Mouse (Mus musculus) cerebellum, adult 9-10 months (tissue): ENCODE measurements around the gene Kdelc2.

ENCODE experiments used
- DNase-seq: peaks from one replicate; pipeline ENCODE4 v3.0.0; 2022

Gene Kdelc2

DNA sequence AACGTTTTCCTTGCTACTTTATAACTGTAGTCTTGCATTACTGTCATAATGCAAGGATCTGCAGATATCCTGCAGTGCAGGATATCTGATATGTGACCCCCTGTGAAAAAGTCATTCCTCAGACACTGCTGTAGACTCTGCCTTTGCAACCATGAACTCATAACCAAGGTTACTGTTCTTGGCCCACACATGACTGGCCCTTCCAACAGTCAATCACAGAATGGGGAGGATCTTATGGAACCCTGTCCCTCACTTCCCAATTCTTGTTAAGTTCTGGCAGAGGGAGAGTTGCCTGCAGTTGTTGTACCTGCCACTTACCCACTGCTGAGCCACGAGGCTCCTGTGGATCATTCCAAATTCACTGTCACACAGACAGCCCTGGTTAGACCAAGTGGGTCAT lies 3.6 kb downstream of the Kdelc2 start:
- no peak for DNase-seq

DNA sequence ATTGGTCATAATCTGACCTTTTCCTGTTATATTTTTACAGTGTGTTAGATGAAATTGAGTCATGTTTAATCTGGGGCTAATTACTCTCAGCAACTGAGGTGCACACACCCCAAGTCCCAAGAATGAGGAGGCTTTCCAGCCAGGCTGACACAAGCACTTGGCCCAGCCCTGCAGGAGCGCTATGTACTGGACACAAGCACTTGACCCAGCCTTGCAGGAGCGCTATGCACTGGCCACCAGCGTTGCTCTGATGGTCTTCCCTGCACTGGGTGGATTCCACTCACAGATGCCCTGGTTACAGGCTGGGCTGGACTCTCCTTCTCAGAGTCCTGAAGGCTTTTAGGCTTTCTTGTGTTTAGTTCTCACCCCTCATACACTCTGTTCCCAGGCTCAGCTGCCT lies 5.3 kb downstream of the Kdelc2 start:
- no peak for DNase-seq

DNA sequence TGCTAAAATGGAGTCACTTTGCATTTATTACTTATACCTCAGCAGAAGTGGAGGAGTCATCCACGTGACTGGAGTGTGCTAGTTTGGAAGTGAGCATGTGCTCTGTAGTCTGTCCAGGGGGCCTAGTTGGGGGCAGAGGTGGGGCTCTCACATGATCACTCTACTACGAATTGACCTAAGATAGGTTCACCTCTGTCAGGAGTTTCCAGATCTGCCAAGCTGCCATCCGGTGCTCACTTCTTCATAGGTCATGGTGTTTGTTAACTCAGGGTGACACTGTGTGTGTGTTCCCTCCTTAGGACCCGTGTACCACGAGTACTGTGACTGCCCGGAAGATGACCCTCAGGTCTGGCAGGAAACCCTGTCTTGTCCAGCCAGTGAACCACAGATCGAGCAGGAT lies 6.3 kb downstream of the Kdelc2 start:
- no peak for DNase-seq

DNA sequence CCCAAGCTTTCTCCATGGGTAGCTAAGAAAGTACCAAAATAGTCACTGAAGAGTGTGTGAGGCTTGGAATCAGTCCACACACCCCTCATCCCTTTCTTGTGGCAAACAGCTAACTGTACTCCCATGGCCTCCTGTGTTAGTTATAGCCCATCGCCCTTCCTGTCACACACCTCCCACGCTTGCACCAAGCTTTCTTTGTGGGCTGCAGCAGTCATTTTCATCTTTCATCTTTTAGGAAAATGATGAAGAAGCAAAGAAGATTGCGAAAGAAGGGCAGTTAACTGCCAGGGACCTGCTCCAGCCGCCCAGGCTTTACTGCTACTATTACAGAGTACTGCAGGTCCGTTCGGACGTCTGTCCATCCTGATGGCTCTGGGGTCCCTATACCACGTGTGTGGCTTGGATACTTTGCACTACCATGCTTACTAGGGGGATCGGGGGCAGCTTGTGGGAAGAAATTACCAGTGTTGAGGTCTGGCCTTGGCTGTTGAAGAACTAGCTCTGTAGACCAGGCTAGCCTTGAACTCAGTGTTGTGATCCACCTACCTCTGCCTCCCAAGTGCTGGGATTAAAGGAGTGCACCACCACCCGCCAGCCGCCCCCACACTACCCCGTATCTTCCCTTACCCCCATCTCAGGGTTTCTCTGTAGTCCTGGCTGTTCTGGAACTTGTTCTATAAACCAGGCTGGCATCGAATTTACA lies 14.0 kb downstream of the Kdelc2 start:
- DNase-seq: no peak

DNA sequence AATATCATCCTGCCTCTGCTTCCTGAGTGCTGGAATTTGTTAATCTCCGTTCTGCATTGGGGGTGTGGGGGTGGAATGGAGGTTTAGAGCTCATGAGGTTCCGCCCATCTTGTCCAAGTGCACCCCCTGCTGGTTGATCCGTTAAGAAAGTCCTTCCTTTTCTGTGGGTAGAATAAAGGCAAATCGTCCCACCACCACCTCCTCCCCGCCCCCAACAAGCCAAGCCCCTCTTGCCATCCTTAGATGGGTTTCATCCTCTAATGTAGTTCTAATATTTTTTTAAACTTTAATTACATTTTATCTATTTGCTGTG lies 14.5 kb downstream of the Kdelc2 start:
- peak; percentile 78 for DNase-seq

DNA sequence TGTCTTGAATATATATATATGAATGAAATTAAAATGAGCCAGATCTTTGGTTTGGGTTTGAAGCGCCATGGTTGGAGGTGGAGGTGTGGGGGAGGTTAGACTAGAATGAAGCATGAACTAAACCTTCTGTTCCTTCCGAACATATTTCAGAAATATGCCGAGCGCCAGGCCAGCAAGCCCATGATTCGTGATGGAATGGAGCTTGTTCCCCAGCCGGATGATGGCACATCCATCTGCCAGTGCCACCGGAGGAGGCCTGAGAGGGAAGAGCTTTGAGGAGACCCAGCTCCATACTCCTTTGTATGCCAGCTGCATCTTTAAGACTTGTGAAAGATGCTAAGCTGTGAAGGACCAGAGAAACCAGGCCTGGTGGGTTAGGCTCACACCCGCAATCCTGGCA lies 15.7 kb downstream of the Kdelc2 start:
- no peak for DNase-seq

DNA sequence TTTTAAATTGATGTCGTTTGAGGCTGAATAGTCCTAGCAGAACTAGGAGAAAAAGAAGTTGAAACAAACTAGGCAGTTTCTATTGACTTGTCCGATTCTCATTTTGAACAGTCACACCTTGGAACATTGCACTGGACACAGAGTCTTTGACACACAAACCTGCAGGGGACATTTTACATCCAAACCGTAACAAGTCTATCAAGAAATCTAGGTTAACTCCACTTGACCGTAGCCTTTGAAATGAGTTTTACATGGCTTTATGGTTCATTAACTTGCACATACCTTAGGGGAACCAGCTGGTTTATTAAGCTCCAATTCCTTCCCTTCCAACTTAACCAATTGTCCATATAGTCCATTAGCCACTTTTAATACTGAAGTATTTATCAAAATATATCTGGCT lies 16.9 kb downstream of the Kdelc2 start:
- DNase-seq: no peak

DNA sequence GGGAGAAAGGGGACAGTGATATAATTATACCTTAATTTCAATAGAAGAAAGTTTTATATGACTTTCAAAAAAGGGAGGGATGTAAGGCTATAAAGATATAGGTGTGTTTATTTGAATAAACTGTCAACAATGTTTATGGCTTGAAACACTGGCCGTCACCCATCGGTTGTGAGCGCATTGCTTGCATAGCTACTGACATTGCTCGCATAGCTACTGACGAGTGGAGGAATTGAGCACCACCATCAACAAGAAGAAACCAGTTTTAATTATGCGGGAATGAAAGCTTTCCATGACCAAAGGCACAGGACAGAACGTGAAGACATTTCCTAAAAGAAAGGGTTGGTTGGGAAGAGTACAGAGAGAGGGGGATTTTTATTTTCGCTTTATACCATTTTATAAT lies 17.3 kb downstream of the Kdelc2 start:
- no peak for DNase-seq

DNA sequence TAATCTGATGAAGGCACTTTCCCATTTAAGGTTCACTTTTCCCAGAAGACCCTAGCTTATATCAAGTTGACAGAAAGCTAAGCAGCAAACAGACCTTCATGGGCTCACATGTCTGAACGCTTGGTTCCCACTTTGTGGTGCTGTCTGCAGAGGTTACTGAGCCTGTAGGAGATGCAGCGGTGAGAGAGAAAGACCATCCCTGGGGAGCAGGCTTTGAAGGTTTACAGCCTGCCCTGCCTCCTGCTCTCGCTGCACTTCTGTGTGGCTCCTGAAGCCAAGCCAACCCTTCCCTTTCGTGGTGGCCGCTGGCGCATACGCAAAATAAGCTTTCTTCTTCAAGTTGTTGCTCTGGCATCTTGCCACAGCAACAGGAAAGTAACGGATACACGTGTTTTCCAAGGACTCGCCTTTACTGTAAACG lies 18.5 kb downstream of the Kdelc2 start, which contains the start of gene 4930550C14Rik:
Gene 4930550C14Rik (plus strand): TSS at position 35 of the 421 bp plus-strand sequence.
- DNase-seq: no peak

DNA sequence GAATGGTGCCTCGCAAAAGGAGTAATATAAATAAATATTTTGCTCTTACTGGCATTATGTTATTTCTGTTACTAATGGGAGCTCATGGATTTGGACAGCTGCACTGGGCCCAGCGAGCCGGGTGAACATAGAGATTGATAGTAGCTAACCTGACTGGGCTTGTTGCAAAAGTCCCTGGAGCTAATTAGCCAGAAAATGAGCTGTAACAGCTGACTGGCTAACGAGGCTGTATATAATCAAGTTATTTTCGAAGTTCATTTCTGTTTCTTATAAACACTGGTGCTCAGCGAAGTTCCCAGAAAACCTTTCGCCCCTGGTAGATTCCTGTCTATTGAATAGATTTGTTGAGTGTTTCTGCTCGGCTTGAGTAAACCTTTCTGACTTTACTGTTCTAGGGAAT lies 19.2 kb downstream of the Kdelc2 start:
- no peak for DNase-seq

DNA sequence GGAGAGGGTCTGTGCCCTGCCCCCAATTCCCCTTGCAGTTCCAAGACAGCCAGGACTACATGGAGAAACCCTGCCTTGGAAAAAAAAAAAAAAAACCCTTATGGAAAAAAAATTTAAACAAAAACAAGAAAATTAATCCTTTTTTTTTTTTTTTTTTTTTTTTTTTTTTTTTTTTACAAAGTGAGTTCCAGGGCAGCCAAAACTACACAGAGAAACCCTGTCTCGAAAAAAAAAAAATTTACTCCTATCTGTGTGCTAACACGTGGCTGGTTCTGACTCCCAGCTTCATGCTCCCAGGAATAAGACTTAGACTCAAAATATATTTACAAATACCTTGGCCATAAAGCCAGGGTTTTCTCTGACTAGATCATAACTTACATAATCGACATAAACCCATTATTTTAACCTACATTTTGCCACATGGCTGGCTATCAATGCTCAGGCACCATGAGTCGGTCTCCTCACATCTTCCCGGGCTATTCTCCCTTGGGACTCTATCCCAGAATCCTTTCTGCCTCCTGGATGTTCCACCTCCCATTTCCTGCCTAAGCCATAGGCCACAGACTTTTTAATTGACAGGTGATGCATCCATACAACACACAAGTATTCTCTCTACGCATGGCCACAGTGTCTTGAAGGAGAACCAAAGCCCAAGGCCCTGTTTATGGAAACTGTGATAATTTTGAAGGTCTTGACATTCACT lies 20.4 kb downstream of the Kdelc2 start:
- no peak for DNase-seq

DNA sequence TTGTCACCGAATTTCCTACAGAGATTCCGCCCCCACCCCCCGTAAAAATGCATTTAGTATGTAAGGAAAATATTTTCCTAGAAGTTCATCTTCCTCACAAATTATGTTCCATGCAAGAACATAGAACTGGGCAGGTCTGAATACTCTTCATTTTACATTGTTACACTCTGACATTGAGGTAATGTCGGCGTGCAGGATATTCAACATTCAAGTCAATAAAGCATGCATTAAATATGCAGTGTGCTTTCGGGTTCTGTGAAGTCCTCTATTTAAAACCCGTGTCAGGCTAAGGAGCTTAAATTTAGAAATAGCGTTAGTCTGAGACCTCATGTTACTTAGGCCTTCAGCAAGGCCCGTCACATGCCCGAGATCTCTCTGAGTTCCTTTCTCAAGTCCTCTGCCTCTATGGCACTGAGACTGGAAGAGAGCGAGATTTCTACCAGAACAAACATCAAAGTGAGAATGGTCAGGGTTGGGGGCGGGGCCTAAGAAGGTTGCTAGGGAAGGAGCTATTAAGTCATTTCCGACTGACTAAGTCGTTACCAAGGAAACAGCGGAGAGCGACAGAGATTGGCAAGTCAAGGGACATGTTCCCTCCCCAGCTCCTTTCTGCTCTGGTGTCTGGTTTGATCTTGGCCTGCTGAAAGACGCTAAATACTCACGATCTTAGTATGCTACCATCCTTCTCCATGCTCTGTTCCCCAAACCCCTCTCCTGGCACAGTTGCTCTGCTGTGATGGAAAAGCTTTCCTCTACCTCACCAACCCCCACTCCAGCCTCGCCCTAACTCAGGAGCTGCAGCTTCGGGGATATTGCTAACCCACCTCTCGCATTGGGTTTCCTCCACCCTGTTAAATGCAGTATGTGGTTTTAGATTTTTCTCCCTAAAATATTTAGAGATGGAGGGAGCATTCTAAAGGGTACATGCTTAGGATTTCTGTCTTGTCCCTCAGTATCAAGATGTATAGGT lies 21.2 kb downstream of the Kdelc2 start:
- DNase-seq: peak; percentile 66

DNA sequence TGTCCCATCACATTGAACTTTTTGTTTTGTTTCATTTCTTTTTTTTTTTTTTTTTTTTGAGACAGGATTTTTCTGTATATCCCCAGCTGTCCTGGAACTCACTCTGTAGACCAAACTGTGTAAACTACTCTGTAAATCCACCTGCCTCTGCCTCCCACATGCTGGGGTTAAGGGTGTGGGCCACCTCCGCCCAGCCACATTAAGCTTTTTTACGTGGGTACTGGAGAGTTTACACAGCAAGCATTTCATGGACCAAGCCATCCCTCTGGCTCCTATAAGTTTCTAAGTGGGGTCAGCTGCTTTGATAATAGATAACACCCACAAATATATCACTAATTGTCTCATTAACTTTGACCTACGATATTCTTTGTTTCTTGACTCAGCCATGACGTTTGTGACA lies 24.7 kb downstream of the Kdelc2 start:
- no peak for DNase-seq

DNA sequence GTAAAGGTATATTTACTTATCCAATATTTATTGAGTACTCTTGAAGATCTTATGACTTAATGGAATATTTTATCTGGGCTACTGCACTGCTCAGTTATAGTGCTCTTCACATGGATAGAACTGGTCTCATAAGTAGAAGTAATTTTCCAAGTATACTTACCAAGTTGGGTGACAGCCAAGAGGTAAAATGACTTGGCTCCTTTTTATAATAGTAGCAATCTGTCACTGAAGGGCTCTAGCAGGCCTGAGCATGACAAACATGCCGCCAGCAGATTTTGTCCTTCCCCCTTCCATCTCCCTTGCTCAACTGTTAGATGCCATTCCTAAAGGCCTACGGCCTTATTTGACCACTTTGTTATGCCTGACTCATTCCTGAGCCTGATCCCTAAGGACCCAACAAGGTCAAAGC lies 25.1 kb downstream of the Kdelc2 start:
- DNase-seq: no peak

DNA sequence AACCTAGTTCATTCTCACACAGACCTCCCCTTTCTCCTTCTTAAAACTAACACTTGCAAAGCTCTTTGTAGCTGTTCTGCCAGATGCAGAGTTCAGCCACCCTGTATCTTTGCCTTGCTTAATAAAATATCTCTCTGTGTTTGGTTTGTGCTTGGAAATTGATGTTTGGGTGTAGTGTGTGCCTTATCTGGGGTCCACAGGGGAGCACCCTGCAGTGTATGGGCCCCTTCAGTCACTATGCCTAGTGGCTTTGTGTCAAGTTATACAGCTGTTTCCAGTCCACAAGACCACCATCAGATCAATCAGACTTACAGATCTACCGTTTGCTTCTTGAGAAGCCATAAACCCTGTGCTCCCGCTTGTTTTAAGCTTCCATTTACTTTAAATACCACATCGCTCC lies 25.6 kb downstream of the Kdelc2 start:
- DNase-seq: no peak

DNA sequence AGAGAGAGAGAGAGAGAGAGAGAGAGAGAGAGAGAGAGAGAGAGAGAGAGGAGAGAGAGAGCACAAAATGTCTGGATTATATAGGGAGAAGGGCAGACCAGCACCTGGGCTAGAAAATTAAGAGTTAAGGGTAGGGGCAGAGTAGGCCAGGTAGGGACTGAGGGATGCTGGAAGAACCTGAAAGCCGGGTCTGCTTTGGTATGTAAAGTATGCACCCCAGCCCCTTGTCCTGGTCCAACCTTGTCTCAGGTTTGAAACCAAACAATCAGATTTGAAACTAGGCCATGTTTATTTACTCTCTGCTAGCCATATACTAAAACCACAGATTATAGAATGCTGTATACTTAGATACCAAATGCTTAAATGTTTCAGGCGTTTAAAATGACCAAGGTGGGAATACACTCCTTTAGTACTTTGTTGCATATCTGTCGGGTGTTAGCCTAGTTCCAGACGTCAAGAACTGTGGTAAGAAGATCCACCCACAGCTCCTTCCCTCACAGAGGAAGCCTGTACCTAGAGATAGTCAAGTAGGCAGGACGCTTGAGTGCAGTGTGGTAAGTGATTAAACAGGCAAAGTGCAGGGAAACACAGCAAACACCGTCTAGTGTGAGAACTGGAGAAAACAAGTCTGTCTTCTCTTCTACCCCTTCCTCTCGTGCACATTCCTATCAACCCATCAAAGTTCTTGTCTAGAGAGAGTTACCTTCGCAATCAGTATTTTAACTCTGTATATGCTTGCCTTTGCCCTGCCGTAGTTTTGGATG lies 38.5 kb downstream of the Kdelc2 start:
- DNase-seq: no peak

DNA sequence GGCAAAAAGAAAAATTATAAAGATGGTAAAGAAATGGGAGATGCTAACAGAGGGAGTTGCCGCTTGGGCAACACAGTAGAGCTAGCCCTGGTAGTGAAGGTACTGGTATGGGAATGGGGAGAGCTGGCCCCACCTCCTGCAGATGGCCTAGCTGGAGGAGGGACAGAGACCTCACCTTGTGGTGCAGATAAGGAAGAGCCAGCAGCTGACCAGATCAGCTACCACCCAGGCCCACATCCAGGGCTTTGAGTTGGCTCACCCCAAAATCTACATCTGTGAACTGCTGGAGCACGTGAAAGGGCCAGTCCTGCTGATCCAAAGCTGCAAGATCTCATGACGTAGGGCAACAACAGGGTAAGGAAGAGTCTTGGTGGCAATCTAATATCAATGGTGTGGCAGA lies 42.9 kb downstream of the Kdelc2 start:
- no peak for DNase-seq

DNA sequence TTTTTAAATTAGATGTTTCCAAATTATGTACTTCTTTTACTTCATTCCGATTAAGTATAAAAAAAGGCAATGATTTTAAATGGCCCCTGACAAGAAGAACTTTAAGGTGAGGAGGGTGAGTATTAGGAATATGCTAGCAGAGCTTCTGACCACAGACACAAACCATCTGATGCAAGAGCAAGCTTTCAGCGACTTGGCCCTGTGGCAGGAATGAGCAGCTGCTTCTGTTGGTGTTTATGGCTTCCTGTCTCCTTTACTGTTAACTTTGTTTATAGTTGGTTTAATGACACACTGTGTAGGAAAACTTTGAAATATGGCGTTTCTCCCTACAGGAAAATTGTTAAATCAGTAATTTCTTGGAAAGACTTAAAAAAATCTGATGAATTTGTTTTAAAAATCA lies 43.8 kb downstream of the Kdelc2 start:
- DNase-seq: no peak

DNA sequence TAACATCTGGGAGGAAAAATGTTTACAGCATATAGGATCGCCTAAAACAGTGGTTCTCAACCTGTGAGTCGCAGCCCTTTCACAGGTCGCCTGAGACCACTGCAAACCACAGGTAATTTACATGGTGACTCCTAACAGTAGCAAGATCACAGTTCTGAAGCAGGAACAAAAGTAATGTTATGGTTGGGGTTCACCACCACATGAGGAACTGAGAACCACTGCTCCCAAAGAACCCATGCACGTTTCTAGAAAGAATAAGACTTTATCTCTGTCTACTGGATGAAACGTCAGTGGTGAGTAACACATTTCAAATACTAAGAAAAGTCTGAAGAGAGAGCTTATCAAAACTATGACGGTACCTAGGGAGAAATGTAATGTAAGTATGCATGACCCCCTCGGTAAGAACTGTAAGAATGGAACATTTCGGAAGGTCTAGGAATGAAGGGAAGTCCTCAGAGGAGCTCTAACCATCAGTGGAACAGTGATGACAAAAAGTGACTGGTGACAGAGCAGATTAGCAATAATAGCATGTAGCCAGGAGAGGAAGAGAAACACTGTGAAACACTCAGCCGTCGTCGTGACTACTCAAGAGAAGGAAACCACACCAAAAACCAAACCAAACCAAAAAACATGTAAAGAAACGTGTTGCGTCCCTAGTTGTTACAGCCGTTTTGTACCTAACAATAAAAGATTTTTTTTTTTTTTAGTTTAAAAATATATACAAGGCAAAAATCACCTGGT lies 52.2 kb downstream of the Kdelc2 start:
- no peak for DNase-seq

DNA sequence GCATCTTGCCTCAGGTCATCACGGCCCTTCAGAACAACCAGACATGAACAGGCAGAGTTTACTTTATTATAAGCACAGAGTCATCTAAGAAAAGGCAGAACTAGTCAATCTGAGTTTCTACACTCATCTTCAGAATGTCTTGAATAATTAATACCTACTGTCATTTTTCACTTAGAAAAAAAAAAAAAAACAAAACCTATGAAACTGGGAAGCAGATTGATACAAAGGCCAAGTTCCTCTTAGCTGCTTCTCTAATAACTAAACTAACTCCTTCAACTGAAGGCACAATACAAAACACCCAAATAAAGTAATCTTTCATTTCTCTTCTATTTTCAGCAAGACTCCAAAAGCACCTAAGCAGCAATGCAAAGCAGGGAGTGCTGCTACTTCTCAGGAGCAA lies 66.8 kb downstream of the Kdelc2 start:
- no peak for DNase-seq
